Mouse (Mus musculus) urinary bladder, postnatal 36 days (tissue): Measurements from ENCODE around the gene Mepe.

Experiments
- DNase-seq, 2 experiments: peaks; one replicate each; pipeline ENCODE4 v3.0.0; 2022; ENCODE audit warnings: low spot score in 2 of 2, mixed read lengths in 1 of 2

The Mepe gene

GRCm38 (mm10) chr5:104325029-104325428 is at the start of gene Mepe:
Mepe (plus strand) TSS chr5:104325329.
- no peak for DNase-seq

- no peak for DNase-seq
These were observed 30.9 kb upstream of the Mepe start for GRCm38 (mm10) chr5:104294201-104294600.

GRCm38 (mm10) chr5:104298994-104299393 is 26.1 kb upstream of the Mepe start, which contains the start of gene Ibsp:
Ibsp (plus strand) TSS chr5:104299171.
- no peak for DNase-seq

GRCm38 (mm10) chr5:104314073-104314472 is 11.1 kb upstream of the Mepe start:
- DNase-seq, result no peak

- no peak for DNase-seq
These were observed 1.8 kb downstream of the Mepe start for GRCm38 (mm10) chr5:104326884-104327283.

GRCm38 (mm10) chr5:104327389-104327788 is 2.3 kb downstream of the Mepe start:
- no peak for DNase-seq

- DNase-seq, result no peak
These were observed 2.7 kb downstream of the Mepe start for GRCm38 (mm10) chr5:104327876-104328275.

GRCm38 (mm10) chr5:104328317-104328850 is 3.3 kb downstream of the Mepe start:
- no peak for DNase-seq

GRCm38 (mm10) chr5:104329381-104329780 is 4.3 kb downstream of the Mepe start:
- DNase-seq, result no peak

GRCm38 (mm10) chr5:104330088-104330487 is 5.0 kb downstream of the Mepe start:
- no peak for DNase-seq

GRCm38 (mm10) chr5:104332296-104332695 is 7.2 kb downstream of the Mepe start:
- no peak for DNase-seq

GRCm38 (mm10) chr5:104333231-104333640 is 8.1 kb downstream of the Mepe start:
- peak; percentile 23 to 42 for DNase-seq

GRCm38 (mm10) chr5:104333643-104334042 is 8.5 kb downstream of the Mepe start:
- no peak for DNase-seq

- DNase-seq, result no peak
These were observed 9.4 kb downstream of the Mepe start for GRCm38 (mm10) chr5:104334516-104334915.

- no peak for DNase-seq
These were observed 10.8 kb downstream of the Mepe start for GRCm38 (mm10) chr5:104335962-104336361.

GRCm38 (mm10) chr5:104337491-104337890 is 12.4 kb downstream of the Mepe start:
- no peak for DNase-seq

- DNase-seq, result no peak
These were observed 13.9 kb downstream of the Mepe start for GRCm38 (mm10) chr5:104339009-104339408.

- DNase-seq, result no peak
These were observed 14.8 kb downstream of the Mepe start for GRCm38 (mm10) chr5:104339706-104340512.

- no peak for DNase-seq
These were observed 15.3 kb downstream of the Mepe start for GRCm38 (mm10) chr5:104340513-104340829.

GRCm38 (mm10) chr5:104342881-104343280 is 17.8 kb downstream of the Mepe start:
- no peak for DNase-seq

GRCm38 (mm10) chr5:104344526-104345240 is 19.6 kb downstream of the Mepe start:
- DNase-seq, result peak in 1 of 2 experiments; percentile 3

GRCm38 (mm10) chr5:104345241-104345630 is 20.1 kb downstream of the Mepe start:
- DNase-seq, result peak in 1 of 2 experiments; percentile 3

- DNase-seq, result no peak
These were observed 25.9 kb downstream of the Mepe start for GRCm38 (mm10) chr5:104351041-104351440.
